Mouse (Mus musculus): ENCODE results near the gene Cox7b.
"Not testable (repeated sequence)": the region's sequence is repeated elsewhere in the genome, so short reads cannot be mapped to it uniquely, and the experiment has no call there.

Cox7b gene

GRCm38 (mm10) chrX:106015571-106016322, at the start of gene Cox7b:
Gene Cox7b (plus strand): TSS chrX:106015700.
- DNase-seq (ENCODE audit: low spot score) = peak; percentile 91

GRCm38 (mm10) chrX:106001605-106002004, 13.9 kb upstream of the Cox7b start:
- DNase-seq (ENCODE audit: low spot score) = no peak

- DNase-seq (ENCODE audit: low spot score) = no peak
These were observed 4.7 kb upstream of the Cox7b start for GRCm38 (mm10) chrX:106010762-106011161.

- peak; percentile 92 for DNase-seq (ENCODE audit: low spot score)
These were observed 3.9 kb upstream of the Cox7b start, which contains the start of gene Magt1 for GRCm38 (mm10) chrX:106011465-106012159. Gene Magt1 (minus strand): TSS chrX:106011906.

- DNase-seq (ENCODE audit: low spot score) = no peak
These were observed 2.9 kb upstream of the Cox7b start for GRCm38 (mm10) chrX:106012559-106012958.

- peak; percentile 49 for DNase-seq (ENCODE audit: low spot score)
These were observed 2.3 kb upstream of the Cox7b start for GRCm38 (mm10) chrX:106013217-106013616.

GRCm38 (mm10) chrX:106014741-106015377, 641 bp upstream of the Cox7b start:
- not testable (repeated sequence) for DNase-seq (ENCODE audit: low spot score)

- DNase-seq (ENCODE audit: low spot score) = no peak
These were observed 1.6 kb downstream of the Cox7b start for GRCm38 (mm10) chrX:106017102-106017501.

- no peak for DNase-seq (ENCODE audit: low spot score)
These were observed 2.0 kb downstream of the Cox7b start for GRCm38 (mm10) chrX:106017516-106017915.

GRCm38 (mm10) chrX:106026418-106027342, 11.2 kb downstream of the Cox7b start, which contains the start of gene Atp7a:
Gene Atp7a (plus strand): TSS chrX:106027276.
- peak; percentile 94 for DNase-seq (ENCODE audit: low spot score)

GRCm38 (mm10) chrX:106027343-106027674, 11.8 kb downstream of the Cox7b start:
- DNase-seq (ENCODE audit: low spot score) = no peak

- DNase-seq (ENCODE audit: low spot score) = no peak
These were observed 14.7 kb downstream of the Cox7b start for GRCm38 (mm10) chrX:106030176-106030575.

- no peak for DNase-seq (ENCODE audit: low spot score)
These were observed 15.6 kb downstream of the Cox7b start for GRCm38 (mm10) chrX:106031124-106031523.

- DNase-seq (ENCODE audit: low spot score) = no peak
These were observed 20.2 kb downstream of the Cox7b start for GRCm38 (mm10) chrX:106035727-106036126.

GRCm38 (mm10) chrX:106037185-106037752, 21.8 kb downstream of the Cox7b start:
- DNase-seq (ENCODE audit: low spot score) = no peak

GRCm38 (mm10) chrX:106043863-106044617, 28.5 kb downstream of the Cox7b start:
- DNase-seq (ENCODE audit: low spot score) = peak; percentile 41

- DNase-seq (ENCODE audit: low spot score) = no peak
These were observed 30.0 kb downstream of the Cox7b start for GRCm38 (mm10) chrX:106045455-106045854.

GRCm38 (mm10) chrX:106045928-106046327, 30.4 kb downstream of the Cox7b start:
- no peak for DNase-seq (ENCODE audit: low spot score)

- no peak for DNase-seq (ENCODE audit: low spot score)
These were observed 32.7 kb downstream of the Cox7b start for GRCm38 (mm10) chrX:106048191-106048590.
